Mouse (Mus musculus) heart, adult 9 months (tissue): Measurements from ENCODE around the gene Gm266.
A peak's percentile ranks its signal among the peaks of the same experiment; 100 is the strongest.

Experiments
- DNase-seq, 2 experiments: peaks; one replicate each; pipeline ENCODE4 v3.0.0; 2022; ENCODE audit warnings: low spot score in 2 of 2

Gm266 gene

DNA sequence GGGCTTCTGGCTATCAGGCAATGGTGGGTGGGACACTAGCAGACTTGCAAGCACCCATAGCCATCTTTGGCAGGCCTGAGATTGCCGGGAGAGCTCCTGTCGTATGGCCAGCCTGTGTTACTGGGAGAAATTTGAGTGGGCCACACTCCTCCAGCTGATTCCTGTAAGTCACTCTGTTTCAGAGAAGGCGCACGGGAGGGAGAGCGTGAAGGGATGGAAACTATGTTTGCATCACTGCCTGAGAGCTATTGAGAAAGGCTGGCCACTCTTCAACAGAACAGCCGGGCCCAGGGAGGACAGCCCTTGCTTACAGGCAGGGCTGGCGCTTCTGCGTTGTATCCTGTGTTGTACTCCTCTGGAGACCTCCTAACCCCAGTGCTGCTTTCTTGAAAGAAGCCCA is 49.0 kb downstream of the Gm266 start:
- DNase-seq, result peak; percentile 39 to 47

DNA sequence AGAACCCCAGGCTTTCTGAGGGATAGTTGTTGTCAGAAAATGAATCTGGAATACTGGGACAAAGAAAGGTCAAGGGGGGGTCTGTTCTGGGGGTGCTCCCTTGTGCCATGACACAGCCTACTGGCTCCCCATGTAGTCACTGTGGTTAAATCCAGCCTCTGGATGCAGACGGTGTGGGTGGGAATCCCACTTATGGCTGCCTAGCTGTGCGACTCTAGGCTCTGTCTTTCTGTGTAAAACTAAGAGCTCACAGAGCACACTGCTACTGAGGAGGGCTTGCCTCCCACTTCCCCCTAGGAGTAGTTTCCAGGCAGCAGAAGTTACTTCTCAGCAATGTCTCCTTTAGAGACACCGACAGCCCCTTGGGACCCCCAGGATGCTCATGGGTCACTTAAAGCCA is 49.5 kb downstream of the Gm266 start:
- no peak for DNase-seq

DNA sequence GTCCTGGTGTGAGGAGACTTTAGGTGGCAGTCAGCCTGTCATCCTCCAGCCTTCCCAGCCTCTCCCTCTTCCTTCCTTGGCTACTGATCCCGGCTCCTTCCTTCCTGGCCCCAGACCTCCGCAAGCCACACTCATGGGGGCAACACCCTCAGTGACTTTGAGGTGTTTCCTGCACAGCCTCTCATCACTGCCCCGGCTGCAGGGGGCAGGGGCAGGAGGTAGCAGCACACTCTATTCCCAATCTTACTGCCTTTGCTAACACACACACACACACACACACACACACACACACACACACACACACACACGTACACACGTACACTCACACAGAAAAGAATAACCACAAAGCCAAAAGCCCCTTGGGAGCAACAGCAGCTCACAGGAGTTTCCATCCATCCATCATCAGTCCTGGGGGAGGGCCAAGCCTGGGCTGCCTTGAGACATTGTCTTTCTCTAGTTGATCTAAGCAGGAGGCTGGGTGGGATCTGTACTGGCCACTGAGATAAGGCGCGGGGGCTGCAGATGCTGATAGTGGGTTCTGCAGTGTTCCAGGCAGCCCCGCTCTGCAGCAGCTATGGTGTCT is 50.8 kb downstream of the Gm266 start:
- DNase-seq, result no peak
